Mouse (Mus musculus) embryonic fibroblast, embryonic 13.5 days (primary cell): Measurements from ENCODE around the gene Elfn1. TPM values are rescaled to one million over a fixed set of nuclear protein-coding genes. Genes with fewer than 3 reads are reported as not detected.
"Not testable (repeated sequence)": the region's sequence is repeated elsewhere in the genome, so short reads cannot be mapped to it uniquely, and the experiment has no call there.

Source experiments
- H3K27ac ChIP-seq: 2 replicates; pipeline ENCODE4 v1.5.1; 2012; ENCODE audit warnings: low read length, control low read depth, inconsistent platforms; ENCODE audit not compliant: insufficient read depth
- H3K4me1 ChIP-seq: 2 replicates; pipeline ENCODE4 v1.6.1; 2011; ENCODE audit warnings: low read length; ENCODE audit not compliant: control insufficient read depth, insufficient read depth
- H3K4me3 ChIP-seq: 2 replicates; pipeline ENCODE4 v1.5.1; 2011; ENCODE audit warnings: mild to moderate bottlenecking, control low read depth, low read length; ENCODE audit not compliant: insufficient read depth
- CTCF ChIP-seq: IDR thresholded peaks from 2 replicates; pipeline ENCODE4 v1.5.1; 2011; ENCODE audit warnings: mild to moderate bottlenecking, control low read depth, low read length, moderate library complexity, borderline replicate concordance; ENCODE audit not compliant: insufficient read depth
- POLR2A ChIP-seq: IDR thresholded peaks from 2 replicates; pipeline ENCODE4 v1.6.1; 2011; ENCODE audit warnings: low read depth, mild to moderate bottlenecking, control low read depth, low read length, moderate library complexity
- polyA plus RNA-seq: library from polyadenylated mRNA; stranded (reverse); fragments of >200 nt; gene quantifications from 2 replicates; pipeline ENCODE4 v1.2.4, GENCODE M21; 2011; ENCODE audit warnings: low read depth; ENCODE audit not compliant: missing spikeins, insufficient read length

The Elfn1 gene
- polyA plus RNA-seq, 1 experiment: 2.1 TPM

- TF ChIP-seq POLR2A (no peak), CTCF (no peak)
- H3K4me1 ChIP-seq: no peaks in the 10 kb centered on the region
Measured at GRCm38 (mm10) chr5:139985073-139985746, 77.5 kb downstream of the Elfn1 start.

GRCm38 (mm10) chr5:139991531-139991930, 83.8 kb downstream of the Elfn1 start:
- Histone ChIP-seq H3K4me3 (no peak overlapping the region), H3K4me1 (no peaks in the 10 kb centered on the region), H3K27ac (no peak overlapping the region)
- no peak for TF ChIP-seq CTCF
- TF ChIP-seq POLR2A: no peak

More at GRCm38 (mm10) chr5:139985073-139985746, 77.5 kb downstream of the Elfn1 start:
- Histone ChIP-seq H3K4me3 (no peak overlapping the region), H3K27ac (no peak overlapping the region)

- H3K4me1 ChIP-seq, H3K4me3 ChIP-seq, H3K27ac ChIP-seq: not testable (repeated sequence)
Measured at GRCm38 (mm10) chr5:139998321-139998720, 90.6 kb downstream of the Elfn1 start.

- no peak overlapping the region for H3K27ac ChIP-seq
- TF ChIP-seq CTCF: no peak
- no peak for TF ChIP-seq POLR2A
- no peak overlapping the region for H3K4me3 ChIP-seq
- no peaks in the 10 kb centered on the region for H3K4me1 ChIP-seq
Measured at GRCm38 (mm10) chr5:139998916-139999315, 91.2 kb downstream of the Elfn1 start.

- Histone ChIP-seq H3K4me1 (no peaks in the 10 kb centered on the region), H3K27ac (no peak overlapping the region), H3K4me3 (no peak overlapping the region)
- no peak for TF ChIP-seq CTCF
- TF ChIP-seq POLR2A: no peak
Measured at GRCm38 (mm10) chr5:140002541-140002940, 94.8 kb downstream of the Elfn1 start.

GRCm38 (mm10) chr5:140006861-140007260, 99.1 kb downstream of the Elfn1 start:
- no peak for TF ChIP-seq CTCF
- no peak for TF ChIP-seq POLR2A
- Histone ChIP-seq H3K4me3 (no peak overlapping the region), H3K27ac (no peak overlapping the region), H3K4me1 (no peaks in the 10 kb centered on the region)

GRCm38 (mm10) chr5:140007656-140008522, 100.1 kb downstream of the Elfn1 start:
- Histone ChIP-seq H3K4me3 (no peak overlapping the region), H3K27ac (no peak overlapping the region), H3K4me1 (no peaks in the 10 kb centered on the region)
- TF ChIP-seq CTCF (no peak), POLR2A (no peak)

GRCm38 (mm10) chr5:140008523-140008806, 100.7 kb downstream of the Elfn1 start:
- TF ChIP-seq POLR2A (no peak), CTCF (no peak)
- no peak overlapping the region for H3K27ac ChIP-seq
- H3K4me1 ChIP-seq: peaks cover 1% of the 10 kb centered on the region
- no peak overlapping the region for H3K4me3 ChIP-seq

GRCm38 (mm10) chr5:140009083-140009655, 101.4 kb downstream of the Elfn1 start:
- peaks cover 5% of the 10 kb centered on the region for H3K4me1 ChIP-seq
- H3K27ac ChIP-seq: no peak overlapping the region
- no peak overlapping the region for H3K4me3 ChIP-seq
- TF ChIP-seq POLR2A (no peak), CTCF (no peak)

- Histone ChIP-seq H3K27ac (no peak overlapping the region), H3K4me3 (no peak overlapping the region), H3K4me1 (peaks cover 7% of the 10 kb centered on the region)
- no peak for TF ChIP-seq CTCF
- TF ChIP-seq POLR2A: no peak
Measured at GRCm38 (mm10) chr5:140010405-140010804, 102.7 kb downstream of the Elfn1 start.
